Mouse (Mus musculus) stomach, adult 2 months (tissue): ENCODE measurements around the gene Pafah1b1. TPM values are rescaled to one million over a fixed set of nuclear protein-coding genes. Genes with fewer than 3 reads are reported as not detected.

Experiments used
- polyA plus RNA-seq: library from polyadenylated mRNA; depleted of rRNA; stranded (reverse); fragments of >200 nt; gene quantifications from 2 replicates; pipeline ENCODE4 v1.2.3, GENCODE M21; 2012; rRNA removed

The Pafah1b1 gene
- polyA plus RNA-seq = 2.2 and 3.3 TPM in 2 replicates

DNA sequence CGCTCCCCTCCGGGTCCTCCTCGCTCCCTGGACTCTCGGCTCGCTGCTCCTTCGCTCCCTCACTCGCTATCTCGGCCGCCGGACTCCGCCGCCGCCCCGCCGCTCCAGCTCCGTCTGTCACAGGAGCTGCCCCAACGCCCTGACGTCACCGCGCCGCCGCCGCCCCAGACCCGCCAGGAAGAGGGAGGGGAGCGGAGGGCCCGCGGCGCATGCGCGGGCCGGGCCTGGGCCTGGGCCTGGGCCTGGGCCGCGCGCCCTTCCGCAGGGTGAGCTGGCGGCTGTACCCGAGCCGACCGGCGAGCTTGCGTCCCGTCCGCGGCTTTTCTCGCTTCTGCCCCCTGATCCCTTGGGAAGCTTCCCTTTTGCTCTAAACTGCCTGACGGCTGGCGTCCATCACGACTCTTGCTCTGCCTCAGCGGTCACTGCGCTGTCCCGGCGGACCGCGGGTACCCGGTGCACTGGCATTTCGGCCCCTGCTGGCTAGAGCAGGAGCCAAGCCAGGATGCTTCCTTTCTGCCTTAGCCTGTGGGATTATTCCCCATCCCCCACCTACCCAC lies at the start of gene Pafah1b1:
Gene Pafah1b1, minus strand, starts transcription at position 436 of the 557 bp plus-strand sequence.

DNA sequence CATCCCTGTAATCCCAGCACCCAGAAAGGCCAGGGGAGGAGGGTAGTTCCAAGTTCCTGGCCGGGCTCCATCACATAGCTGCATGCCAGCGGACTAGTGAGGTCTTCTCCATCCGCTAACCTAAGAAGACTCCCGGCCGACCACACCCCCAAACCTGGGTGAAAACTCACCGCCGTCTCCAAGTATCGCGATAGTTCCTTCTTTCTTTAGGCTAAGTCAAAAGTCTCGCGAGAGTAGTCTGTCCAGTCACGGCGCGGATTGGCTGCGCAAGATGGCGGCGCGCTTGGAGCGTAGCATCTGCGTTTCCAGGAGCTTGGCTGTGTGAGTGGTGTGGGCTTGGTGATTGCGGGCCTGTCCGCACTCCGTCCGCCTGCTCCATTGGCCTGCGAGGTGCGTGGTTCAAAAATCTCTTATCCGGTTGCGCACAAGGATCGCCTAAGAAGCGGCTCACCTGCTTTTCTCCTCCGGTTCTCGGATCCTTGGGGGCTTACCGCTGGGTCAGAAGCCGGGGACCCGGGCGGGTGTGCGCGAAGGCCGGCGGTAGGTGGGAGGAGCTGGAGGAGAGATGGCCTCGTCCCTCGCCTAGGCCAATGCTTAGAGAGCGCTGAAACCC lies 46.2 kb upstream of the Pafah1b1 start, which contains the start of gene Mettl16:
Gene Mettl16, plus strand, starts transcription at position 236 of the 613 bp plus-strand sequence.

DNA sequence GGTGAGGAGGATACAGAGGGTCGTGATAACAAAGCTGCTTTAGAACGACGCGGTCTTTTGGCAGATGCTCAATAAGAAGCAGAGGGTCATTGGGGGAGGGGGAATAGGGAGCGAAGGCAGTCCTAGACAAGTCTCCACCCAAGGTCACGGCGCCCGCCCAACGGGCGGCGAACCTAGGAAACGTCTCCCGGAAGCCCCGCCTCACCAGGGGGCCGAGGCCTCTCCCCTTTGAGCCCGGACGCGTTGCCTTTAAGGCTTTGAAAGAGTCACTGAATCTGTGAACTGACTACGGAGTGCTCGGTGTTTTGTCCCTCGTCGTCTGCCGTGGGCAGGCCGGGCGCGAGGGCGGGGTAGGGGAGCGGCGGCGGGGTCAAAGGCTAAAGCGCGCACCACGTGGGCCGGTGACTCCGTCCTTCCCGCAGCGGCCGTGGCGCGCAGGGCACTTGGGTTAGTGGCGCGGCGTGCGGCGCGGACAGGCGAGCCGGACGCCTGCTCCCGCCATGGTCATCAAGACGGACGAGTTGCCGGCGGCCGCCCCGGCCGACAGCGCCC lies 75.3 kb downstream of the Pafah1b1 start, which contains the start of gene Cluh:
Gene Cluh, plus strand, starts transcription at position 401 of the 552 bp plus-strand sequence.

Other genes with a start within 250 kb of the Pafah1b1 start
- gene Rap1gap2, start 113.8 kb downstream of the Pafah1b1 start, polyA plus RNA-seq = 19.1 and 21.4 TPM in 2 replicates
- gene Ccdc92b, start 105.1 kb downstream of the Pafah1b1 start, polyA plus RNA-seq = 0.22 and 0.58 TPM in 2 replicates
- gene Cluh, start 75.2 kb downstream of the Pafah1b1 start, polyA plus RNA-seq = 20.7 and 24.4 TPM in 2 replicates
- gene Mettl16, start 46.2 kb upstream of the Pafah1b1 start, polyA plus RNA-seq = 0.59 and 1.2 TPM in 2 replicates
- gene Mnt, start 106.2 kb upstream of the Pafah1b1 start, polyA plus RNA-seq = 9.7 and 10.1 TPM in 2 replicates
- gene Sgsm2, start 172.4 kb upstream of the Pafah1b1 start, polyA plus RNA-seq = 15.4 and 17.2 TPM in 2 replicates
- 2.2 and 3.2 TPM in 2 replicates for gene Tsr1, start 173.4 kb upstream of the Pafah1b1 start, polyA plus RNA-seq
- 13.5 and 13.9 TPM in 2 replicates for gene Smg6, start 201.2 kb upstream of the Pafah1b1 start, polyA plus RNA-seq
- 1.6 and 2.1 TPM in 2 replicates for gene Srr, start 201.3 kb upstream of the Pafah1b1 start, polyA plus RNA-seq